Mouse (Mus musculus): ENCODE data around the gene Kank1. TPM values are rescaled to one million over a fixed set of nuclear protein-coding genes. Genes with fewer than 3 reads are reported as not detected.
"Not testable (repeated sequence)": the region's sequence is repeated elsewhere in the genome, so short reads cannot be mapped to it uniquely, and the experiment has no call there.

The Kank1 gene
- polyA plus RNA-seq, 1 experiment from 2014 or later = 4.7 TPM

- no peaks in the 10 kb centered on the region for H3K27me3 ChIP-seq (ENCODE audit: control insufficient read depth, insufficient read depth, low read length)
- H3K36me3 ChIP-seq (ENCODE audit: control insufficient read depth, insufficient read depth, low read length) = no peaks in the 10 kb centered on the region
- ATAC-seq (ENCODE audit: low FRiP score, low TSS enrichment) (no peak), DNase-seq (no peak)
- H3K4me3 ChIP-seq (replicated peaks; ENCODE audit: low read depth, low read length) = no peak overlapping the region
- no peak overlapping the region for H3K27ac ChIP-seq (replicated peaks; ENCODE audit: low read depth, low read length)
- no peaks in the 10 kb centered on the region for H3K9me3 ChIP-seq (ENCODE audit: control insufficient read depth, low read length)
- no peak overlapping the region for H3K9ac ChIP-seq (replicated peaks; ENCODE audit: low read length)
- no peaks in the 10 kb centered on the region for H3K4me1 ChIP-seq (ENCODE audit: control insufficient read depth, insufficient read depth, low read length)
- 69% methylated on average over 8 of the region's 8 CpGs for WGBS
- H3K4me2 ChIP-seq (ENCODE audit: low read length) = no peak overlapping the region
Observed at GRCm38 (mm10) chr19:25445842-25446241, 209.1 kb downstream of the Kank1 start.

GRCm38 (mm10) chr19:25446683-25447082, 209.9 kb downstream of the Kank1 start:
- H3K9me3 ChIP-seq (ENCODE audit: control insufficient read depth, low read length) = no peaks in the 10 kb centered on the region
- no peak overlapping the region for H3K9ac ChIP-seq (replicated peaks; ENCODE audit: low read length)
- 83% methylated on average over 2 of the region's 2 CpGs for WGBS
- H3K4me2 ChIP-seq (ENCODE audit: low read length) = no peak overlapping the region
- no peak overlapping the region for H3K27ac ChIP-seq (replicated peaks; ENCODE audit: low read depth, low read length)
- H3K27me3 ChIP-seq (ENCODE audit: control insufficient read depth, insufficient read depth, low read length) = no peaks in the 10 kb centered on the region
- DNase-seq = no peak
- no peak for ATAC-seq (ENCODE audit: low FRiP score, low TSS enrichment)
- H3K4me1 ChIP-seq (ENCODE audit: control insufficient read depth, insufficient read depth, low read length) = no peaks in the 10 kb centered on the region
- no peaks in the 10 kb centered on the region for H3K36me3 ChIP-seq (ENCODE audit: control insufficient read depth, insufficient read depth, low read length)
- no peak overlapping the region for H3K4me3 ChIP-seq (replicated peaks; ENCODE audit: low read depth, low read length)

- DNase-seq = no peak
Observed at GRCm38 (mm10) chr19:25447373-25447772, 210.6 kb downstream of the Kank1 start.

GRCm38 (mm10) chr19:25450869-25451629, 214.3 kb downstream of the Kank1 start:
- Histone ChIP-seq H3K9ac (replicated peaks; ENCODE audit: low read length) (no peak overlapping the region), H3K4me3 (replicated peaks; ENCODE audit: low read depth, low read length) (no peak overlapping the region), H3K36me3 (ENCODE audit: control insufficient read depth, insufficient read depth, low read length) (no peaks in the 10 kb centered on the region), H3K4me1 (ENCODE audit: control insufficient read depth, insufficient read depth, low read length) (no peaks in the 10 kb centered on the region), H3K27ac (replicated peaks; ENCODE audit: low read depth, low read length) (no peak overlapping the region), H3K9me3 (ENCODE audit: control insufficient read depth, low read length) (no peaks in the 10 kb centered on the region), H3K27me3 (ENCODE audit: control insufficient read depth, insufficient read depth, low read length) (no peaks in the 10 kb centered on the region), H3K4me2 (ENCODE audit: low read length) (no peak overlapping the region)
- ATAC-seq (ENCODE audit: low FRiP score, low TSS enrichment) (no peak), DNase-seq (peak; percentile 77)
- 47% methylated on average over 11 of the region's 11 CpGs for WGBS

More at GRCm38 (mm10) chr19:25447373-25447772, 210.6 kb downstream of the Kank1 start:
- no peaks in the 10 kb centered on the region for H3K9me3 ChIP-seq (ENCODE audit: control insufficient read depth, low read length)
- H3K4me1 ChIP-seq (ENCODE audit: control insufficient read depth, insufficient read depth, low read length) = no peaks in the 10 kb centered on the region
- no peak overlapping the region for H3K4me2 ChIP-seq (ENCODE audit: low read length)
- 67% methylated on average over 5 of the region's 5 CpGs for WGBS
- H3K27ac ChIP-seq (replicated peaks; ENCODE audit: low read depth, low read length) = no peak overlapping the region
- H3K9ac ChIP-seq (replicated peaks; ENCODE audit: low read length) = no peak overlapping the region
- no peaks in the 10 kb centered on the region for H3K27me3 ChIP-seq (ENCODE audit: control insufficient read depth, insufficient read depth, low read length)
- no peak for ATAC-seq (ENCODE audit: low FRiP score, low TSS enrichment)
- H3K4me3 ChIP-seq (replicated peaks; ENCODE audit: low read depth, low read length) = no peak overlapping the region
- no peaks in the 10 kb centered on the region for H3K36me3 ChIP-seq (ENCODE audit: control insufficient read depth, insufficient read depth, low read length)

- Histone ChIP-seq H3K27ac (replicated peaks; ENCODE audit: low read depth, low read length) (no peak overlapping the region), H3K9me3 (ENCODE audit: control insufficient read depth, low read length) (no peaks in the 10 kb centered on the region), H3K27me3 (ENCODE audit: control insufficient read depth, insufficient read depth, low read length) (no peaks in the 10 kb centered on the region), H3K4me2 (ENCODE audit: low read length) (no peak overlapping the region), H3K4me1 (ENCODE audit: control insufficient read depth, insufficient read depth, low read length) (no peaks in the 10 kb centered on the region), H3K4me3 (replicated peaks; ENCODE audit: low read depth, low read length) (no peak overlapping the region), H3K9ac (replicated peaks; ENCODE audit: low read length) (no peak overlapping the region), H3K36me3 (ENCODE audit: control insufficient read depth, insufficient read depth, low read length) (no peaks in the 10 kb centered on the region)
- no peak for ATAC-seq (ENCODE audit: low FRiP score, low TSS enrichment)
- no peak for DNase-seq
- WGBS = 80% methylated on average over 5 of the region's 5 CpGs
Observed at GRCm38 (mm10) chr19:25453146-25453545, 216.4 kb downstream of the Kank1 start.

- no peak overlapping the region for H3K9ac ChIP-seq (replicated peaks; ENCODE audit: low read length)
- H3K4me1 ChIP-seq (ENCODE audit: control insufficient read depth, insufficient read depth, low read length) = no peaks in the 10 kb centered on the region
- H3K27ac ChIP-seq (replicated peaks; ENCODE audit: low read depth, low read length) = no peak overlapping the region
- no peaks in the 10 kb centered on the region for H3K9me3 ChIP-seq (ENCODE audit: control insufficient read depth, low read length)
- H3K27me3 ChIP-seq (ENCODE audit: control insufficient read depth, insufficient read depth, low read length) = no peaks in the 10 kb centered on the region
- no peak overlapping the region for H3K4me2 ChIP-seq (ENCODE audit: low read length)
- 96% methylated on average over 8 of the region's 8 CpGs for WGBS
- ATAC-seq (ENCODE audit: low FRiP score, low TSS enrichment) = no peak
- DNase-seq = no peak
- H3K36me3 ChIP-seq (ENCODE audit: control insufficient read depth, insufficient read depth, low read length) = no peaks in the 10 kb centered on the region
- no peak overlapping the region for H3K4me3 ChIP-seq (replicated peaks; ENCODE audit: low read depth, low read length)
Observed at GRCm38 (mm10) chr19:25460760-25461159, 224.0 kb downstream of the Kank1 start.

GRCm38 (mm10) chr19:25461553-25462320, 225.0 kb downstream of the Kank1 start:
- Histone ChIP-seq H3K27ac (replicated peaks; ENCODE audit: low read depth, low read length) (no peak overlapping the region; the same call in 1 of the 2 replicates), H3K27me3 (ENCODE audit: control insufficient read depth, insufficient read depth, low read length) (no peaks in the 10 kb centered on the region), H3K4me2 (ENCODE audit: low read length) (peak overlapping the region; percentile 28; the same call in 1 of the 2 replicates), H3K36me3 (ENCODE audit: control insufficient read depth, insufficient read depth, low read length) (no peaks in the 10 kb centered on the region), H3K4me1 (ENCODE audit: control insufficient read depth, insufficient read depth, low read length) (no peaks in the 10 kb centered on the region), H3K4me3 (replicated peaks; ENCODE audit: low read depth, low read length) (no peak overlapping the region), H3K9me3 (ENCODE audit: control insufficient read depth, low read length) (no peaks in the 10 kb centered on the region), H3K9ac (replicated peaks; ENCODE audit: low read length) (no peak overlapping the region)
- DNase-seq (peak; percentile 66), ATAC-seq (ENCODE audit: low FRiP score, low TSS enrichment) (peak; percentile 40; the same call in 1 of the 2 replicates)
- 51% methylated on average over 20 of the region's 20 CpGs for WGBS

GRCm38 (mm10) chr19:25475806-25476205, 239.0 kb downstream of the Kank1 start:
- ATAC-seq (ENCODE audit: low FRiP score, low TSS enrichment) = not testable (repeated sequence)

More at GRCm38 (mm10) chr19:25475806-25476205, 239.0 kb downstream of the Kank1 start:
- not testable (repeated sequence) for H3K9ac ChIP-seq (replicated peaks; ENCODE audit: low read length); H3K4me1 ChIP-seq (ENCODE audit: control insufficient read depth, insufficient read depth, low read length); H3K4me3 ChIP-seq (replicated peaks; ENCODE audit: low read depth, low read length); H3K27ac ChIP-seq (replicated peaks; ENCODE audit: low read depth, low read length); H3K9me3 ChIP-seq (ENCODE audit: control insufficient read depth, low read length); DNase-seq; H3K27me3 ChIP-seq (ENCODE audit: control insufficient read depth, insufficient read depth, low read length); H3K4me2 ChIP-seq (ENCODE audit: low read length); H3K36me3 ChIP-seq (ENCODE audit: control insufficient read depth, insufficient read depth, low read length)
- 63% methylated on average over 4 of the region's 4 CpGs for WGBS
